Mouse (Mus musculus): ENCODE results near the gene Ift81. TPM values are rescaled to one million over a fixed set of nuclear protein-coding genes. Genes with fewer than 3 reads are reported as not detected.

Gene Ift81
- polyA plus RNA-seq, 1 experiment from 2014 or later = 35.6 TPM

GRCm38 (mm10) chr5:122576683-122577329 lies 37.5 kb downstream of the Ift81 start:
- Histone ChIP-seq H3K27me3 (no peaks in the 10 kb centered on the region), H3K4me1 (no peaks in the 10 kb centered on the region), H3K4me3 (no peak overlapping the region), H3K27ac (no peak overlapping the region), H3K9ac (no peak overlapping the region), H3K4me2 (no peak overlapping the region), H3K36me3 (peaks cover 23% of the 10 kb centered on the region), H3K9me3 (no peaks in the 10 kb centered on the region)
- WGBS = 53% methylated on average over 7 of the region's 7 CpGs
- no peak for ATAC-seq (ENCODE audit: insufficient number of reproducible peaks, low FRiP score, low TSS enrichment, low read depth)

GRCm38 (mm10) chr5:122572001-122572400 lies 42.3 kb downstream of the Ift81 start:
- 59% methylated on average over 5 of the region's 5 CpGs for WGBS
- ATAC-seq (ENCODE audit: insufficient number of reproducible peaks, low FRiP score, low TSS enrichment, low read depth) = no peak

GRCm38 (mm10) chr5:122566626-122567025 lies 47.7 kb downstream of the Ift81 start:
- Histone ChIP-seq H3K4me2 (no peak overlapping the region), H3K9ac (no peak overlapping the region), H3K36me3 (peaks cover 37% of the 10 kb centered on the region), H3K4me1 (no peaks in the 10 kb centered on the region), H3K27ac (no peak overlapping the region), H3K9me3 (no peaks in the 10 kb centered on the region), H3K27me3 (no peaks in the 10 kb centered on the region), H3K4me3 (no peak overlapping the region)
- 59% methylated on average over 8 of the region's 8 CpGs for WGBS
- no peak for ATAC-seq (ENCODE audit: insufficient number of reproducible peaks, low FRiP score, low TSS enrichment, low read depth)

More at GRCm38 (mm10) chr5:122572001-122572400, 42.3 kb downstream of the Ift81 start:
- H3K4me3 ChIP-seq = no peak overlapping the region
- H3K27ac ChIP-seq = no peak overlapping the region
- peaks cover 14% of the 10 kb centered on the region for H3K36me3 ChIP-seq
- H3K9ac ChIP-seq = no peak overlapping the region
- no peaks in the 10 kb centered on the region for H3K4me1 ChIP-seq
- no peaks in the 10 kb centered on the region for H3K9me3 ChIP-seq
- H3K4me2 ChIP-seq = no peak overlapping the region
- H3K27me3 ChIP-seq = no peaks in the 10 kb centered on the region

DNA sequence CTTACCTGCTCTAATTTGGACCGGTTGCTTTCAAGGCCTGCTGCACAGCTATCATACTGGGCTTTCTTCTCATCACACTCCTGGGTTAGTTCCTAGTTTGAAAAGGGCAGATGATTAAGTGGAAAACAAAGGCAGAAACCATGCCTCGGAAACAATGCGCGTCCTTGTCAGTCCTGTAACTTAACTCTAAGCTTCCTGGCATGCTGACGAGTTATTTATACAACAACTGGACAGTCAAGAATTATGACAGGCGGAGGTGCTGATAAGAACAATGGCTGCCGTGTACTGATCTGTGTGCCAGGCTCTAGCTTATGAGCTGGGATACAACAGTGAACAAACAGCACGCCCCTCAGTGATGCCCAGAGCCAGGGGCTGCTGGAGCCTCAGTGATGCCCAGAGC lies 53.7 kb downstream of the Ift81 start:
- Histone ChIP-seq H3K4me2 (no peak overlapping the region), H3K36me3 (peaks cover 48% of the 10 kb centered on the region), H3K9ac (no peak overlapping the region), H3K4me3 (no peak overlapping the region), H3K4me1 (no peaks in the 10 kb centered on the region), H3K9me3 (no peaks in the 10 kb centered on the region), H3K27ac (no peak overlapping the region), H3K27me3 (no peaks in the 10 kb centered on the region)
- 72% methylated on average over 8 of the region's 8 CpGs for WGBS
- no peak for ATAC-seq (ENCODE audit: insufficient number of reproducible peaks, low FRiP score, low TSS enrichment, low read depth)

GRCm38 (mm10) chr5:122558127-122558526 lies 56.2 kb downstream of the Ift81 start:
- H3K4me2 ChIP-seq = no peak overlapping the region
- H3K4me3 ChIP-seq = no peak overlapping the region
- no peak for ATAC-seq (ENCODE audit: insufficient number of reproducible peaks, low FRiP score, low TSS enrichment, low read depth)
- H3K27ac ChIP-seq = no peak overlapping the region
- no peaks in the 10 kb centered on the region for H3K9me3 ChIP-seq
- WGBS = 77% methylated on average over 10 of the region's 10 CpGs
- H3K9ac ChIP-seq = no peak overlapping the region
- peaks cover 36% of the 10 kb centered on the region for H3K36me3 ChIP-seq
- H3K27me3 ChIP-seq = no peaks in the 10 kb centered on the region
- no peaks in the 10 kb centered on the region for H3K4me1 ChIP-seq

GRCm38 (mm10) chr5:122555107-122555506 lies 59.2 kb downstream of the Ift81 start:
- H3K4me3 ChIP-seq = no peak overlapping the region
- 67% methylated on average over 2 of the region's 2 CpGs for WGBS
- H3K4me1 ChIP-seq = no peaks in the 10 kb centered on the region
- no peak overlapping the region for H3K9ac ChIP-seq
- no peak overlapping the region for H3K27ac ChIP-seq
- H3K36me3 ChIP-seq = peaks cover 27% of the 10 kb centered on the region
- H3K9me3 ChIP-seq = no peaks in the 10 kb centered on the region
- H3K27me3 ChIP-seq = no peaks in the 10 kb centered on the region
- no peak overlapping the region for H3K4me2 ChIP-seq
- no peak for ATAC-seq (ENCODE audit: insufficient number of reproducible peaks, low FRiP score, low TSS enrichment, low read depth)

DNA sequence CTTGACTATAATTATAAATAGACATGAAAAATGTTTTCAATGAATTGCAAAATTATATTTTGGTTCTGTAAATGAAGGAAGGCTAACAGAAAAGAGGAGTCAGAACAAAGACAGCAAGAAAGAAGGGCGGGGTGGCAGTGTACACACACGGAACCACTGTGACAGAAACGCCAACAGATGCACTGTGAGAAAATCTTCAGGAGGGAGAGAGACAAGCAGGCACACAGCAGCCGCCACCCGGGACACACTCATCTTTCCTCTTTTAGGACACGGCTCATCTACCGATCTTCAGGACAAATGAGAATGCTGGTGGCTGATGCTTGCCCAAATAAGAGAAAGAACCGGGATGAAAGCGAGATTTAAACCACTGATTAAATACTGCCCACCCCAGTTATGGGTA lies 61.7 kb downstream of the Ift81 start:
- ATAC-seq (ENCODE audit: insufficient number of reproducible peaks, low FRiP score, low TSS enrichment, low read depth) = no peak
- 88% methylated on average over 9 of the region's 9 CpGs for WGBS

GRCm38 (mm10) chr5:122550460-122550859 lies 63.9 kb downstream of the Ift81 start:
- no peak overlapping the region for H3K4me2 ChIP-seq
- H3K4me3 ChIP-seq = no peak overlapping the region
- H3K9ac ChIP-seq = no peak overlapping the region
- H3K27me3 ChIP-seq = no peaks in the 10 kb centered on the region
- H3K4me1 ChIP-seq = peaks cover 10% of the 10 kb centered on the region; the same call in 1 of the 2 replicates
- 55% methylated on average over 8 of the region's 8 CpGs for WGBS
- no peaks in the 10 kb centered on the region for H3K36me3 ChIP-seq
- no peak for ATAC-seq (ENCODE audit: insufficient number of reproducible peaks, low FRiP score, low TSS enrichment, low read depth)
- H3K27ac ChIP-seq = no peak overlapping the region
- no peaks in the 10 kb centered on the region for H3K9me3 ChIP-seq

More for the DNA sequence above, 61.7 kb downstream of the Ift81 start:
- H3K9me3 ChIP-seq = no peaks in the 10 kb centered on the region
- H3K4me2 ChIP-seq = no peak overlapping the region
- H3K4me1 ChIP-seq = peaks cover 5% of the 10 kb centered on the region; the same call in 1 of the 2 replicates
- H3K9ac ChIP-seq = no peak overlapping the region
- H3K36me3 ChIP-seq = peaks cover 4% of the 10 kb centered on the region
- no peaks in the 10 kb centered on the region for H3K27me3 ChIP-seq
- H3K4me3 ChIP-seq = no peak overlapping the region
- no peak overlapping the region for H3K27ac ChIP-seq

GRCm38 (mm10) chr5:122548671-122549070 lies 65.6 kb downstream of the Ift81 start:
- Histone ChIP-seq H3K9ac (no peak overlapping the region), H3K9me3 (no peaks in the 10 kb centered on the region), H3K4me3 (no peak overlapping the region), H3K4me2 (no peak overlapping the region), H3K36me3 (no peaks in the 10 kb centered on the region), H3K27ac (no peak overlapping the region), H3K4me1 (peaks cover 10% of the 10 kb centered on the region; the same call in 1 of the 2 replicates), H3K27me3 (no peaks in the 10 kb centered on the region)
- ATAC-seq (ENCODE audit: insufficient number of reproducible peaks, low FRiP score, low TSS enrichment, low read depth) = no peak
- 66% methylated on average over 6 of the region's 6 CpGs for WGBS

- no peak overlapping the region for H3K27ac ChIP-seq
- ATAC-seq (ENCODE audit: insufficient number of reproducible peaks, low FRiP score, low TSS enrichment, low read depth) = no peak
These were observed 66.5 kb downstream of the Ift81 start for GRCm38 (mm10) chr5:122547810-122548209.

DNA sequence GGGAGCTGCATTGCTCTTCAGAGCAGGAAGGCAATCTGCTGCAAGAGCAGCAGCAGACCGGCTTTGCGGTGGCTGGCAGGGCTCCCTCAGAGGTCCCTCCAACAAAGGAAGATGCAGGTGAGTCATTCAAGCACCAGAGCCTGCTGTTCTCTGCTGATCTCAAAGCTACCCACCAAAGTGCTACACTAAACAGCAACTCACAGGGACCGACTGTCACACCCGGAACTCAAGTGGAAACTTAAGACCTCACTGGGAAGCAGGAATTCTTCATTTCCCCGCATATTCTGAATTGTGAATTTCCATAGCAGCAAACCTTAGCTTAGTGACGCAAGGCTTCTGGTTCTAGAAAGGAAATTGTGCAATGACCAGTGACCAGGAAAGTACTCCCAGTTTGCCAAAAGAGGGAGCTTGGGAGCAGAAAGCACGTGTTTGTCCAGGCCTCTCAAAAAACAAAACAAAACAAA lies 67.0 kb downstream of the Ift81 start:
- Histone ChIP-seq H3K4me1 (peaks cover 10% of the 10 kb centered on the region; the same call in 1 of the 2 replicates), H3K4me3 (no peak overlapping the region), H3K9me3 (no peaks in the 10 kb centered on the region), H3K27me3 (no peaks in the 10 kb centered on the region), H3K36me3 (no peaks in the 10 kb centered on the region), H3K4me2 (no peak overlapping the region), H3K9ac (no peak overlapping the region), H3K27ac (no peak overlapping the region)
- no peak for ATAC-seq (ENCODE audit: insufficient number of reproducible peaks, low FRiP score, low TSS enrichment, low read depth)
- WGBS = 39% methylated on average over 7 of the region's 7 CpGs

More at GRCm38 (mm10) chr5:122547810-122548209, 66.5 kb downstream of the Ift81 start:
- H3K4me2 ChIP-seq = no peak overlapping the region
- H3K9me3 ChIP-seq = no peaks in the 10 kb centered on the region
- no peaks in the 10 kb centered on the region for H3K27me3 ChIP-seq
- H3K9ac ChIP-seq = no peak overlapping the region
- 35% methylated on average over 6 of the region's 6 CpGs for WGBS
- H3K4me3 ChIP-seq = no peak overlapping the region
- no peaks in the 10 kb centered on the region for H3K36me3 ChIP-seq
- H3K4me1 ChIP-seq = peaks cover 10% of the 10 kb centered on the region; the same call in 1 of the 2 replicates

- Histone ChIP-seq H3K36me3 (peaks cover 13% of the 10 kb centered on the region; the same call in 1 of the 2 replicates), H3K4me3 (no peak overlapping the region), H3K27ac (peak overlapping the region; percentile 22; the same call in 1 of the 2 replicates), H3K9ac (no peak overlapping the region), H3K4me2 (no peak overlapping the region), H3K27me3 (no peaks in the 10 kb centered on the region), H3K4me1 (peaks cover 8% of the 10 kb centered on the region; the same call in 1 of the 2 replicates), H3K9me3 (no peaks in the 10 kb centered on the region)
- 77% methylated on average over 6 of the region's 6 CpGs for WGBS
- ATAC-seq (ENCODE audit: insufficient number of reproducible peaks, low FRiP score, low TSS enrichment, low read depth) = no peak
These were observed 70.9 kb downstream of the Ift81 start for GRCm38 (mm10) chr5:122543392-122543791.

All from limb, embryonic 15.5 days (tissue).